In the genomic region with DNA sequence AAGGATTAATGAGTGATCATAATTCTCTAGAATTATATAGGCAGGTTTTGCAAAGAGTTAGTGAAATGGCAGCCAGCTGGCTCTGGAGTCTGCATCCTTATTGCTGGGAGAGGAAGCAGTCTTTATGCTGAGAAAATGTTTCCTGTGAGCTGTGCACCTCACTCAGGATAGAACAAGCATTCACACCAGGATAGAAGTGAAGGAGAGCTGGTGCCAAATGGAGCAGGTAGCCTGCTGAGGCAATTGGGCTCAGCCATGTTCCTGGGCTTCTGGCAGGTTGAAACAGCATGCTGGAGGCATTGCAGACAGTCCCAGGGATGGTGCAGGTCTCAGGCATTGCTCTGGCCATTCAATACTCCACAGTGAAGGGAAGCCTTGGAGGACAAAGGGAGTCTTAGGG, we compare ENCODE assay signal across 27 mouse cellular contexts. TPM values are rescaled to one million over a fixed set of nuclear protein-coding genes. Genes with fewer than 3 reads are reported as not detected.
DNase-seq lines count a peak whose midpoint lies in the region; ATAC-seq and TF ChIP-seq lines count a peak whose summit lies in the region.
"Had no signal": no experiment of that assay in that cellular context is flagged by ENCODE, and none has a peak within 500 bp of the region (broad histone marks: within the 10 kb centered on the region; RNA-seq: fewer than 3 reads in every experiment).

No protein-coding gene starts in this region.

- no peak overlapping the region for H3K4me2 ChIP-seq in midbrain, embryonic 14.5 days (ENCODE audit: low read length)
- H3K4me2 ChIP-seq: hindbrain, embryonic 13.5 days; limb, embryonic 13.5 days; liver, embryonic 13.5 days; midbrain, embryonic 11.5 days had no signal

- no peaks in the 10 kb centered on the region for H3K27me3 ChIP-seq in cerebellum, adult 2 months (ENCODE audit: control insufficient read depth, insufficient read depth, low read length)
- H3K27me3 ChIP-seq in midbrain, embryonic 14.5 days (ENCODE audit: control insufficient read depth, insufficient read depth, low read length), result no peaks in the 10 kb centered on the region
- H3K27me3 ChIP-seq: hindbrain, embryonic 13.5 days; limb, embryonic 13.5 days; liver, embryonic 13.5 days; Patski had no signal

- no peak for TF ChIP-seq POLR2A in cerebellum, adult 2 months (IDR thresholded peaks at IDR 0.05; ENCODE audit: borderline replicate concordance, insufficient read depth, low read length)

- H3K4me3 ChIP-seq in cerebellum, adult 2 months (replicated peaks; ENCODE audit: insufficient read depth, low read depth, low read length), result no peak overlapping the region
- no peak overlapping the region for H3K4me3 ChIP-seq in midbrain, embryonic 14.5 days (replicated peaks; ENCODE audit: low read depth, low read length)
- H3K4me3 ChIP-seq: embryonic facial prominence, embryonic 10.5 days; hindbrain, embryonic 13.5 days; limb, embryonic 13.5 days; liver, embryonic 13.5 days had no signal

- no peak for DNase-seq in frontal cortex, postnatal 10 days (ENCODE audit: low spot score in 2 of 2)
- peak; percentile 68 for DNase-seq in cerebellum, adult 11 months
- peak; percentile 76 to 90 for DNase-seq in cerebellum, adult 2 months
- peak; percentile 82 to 83 for DNase-seq in cerebellum, postnatal 25 days
- no peak for DNase-seq in midbrain, embryonic 14.5 days
- DNase-seq: adrenal gland, postnatal 36 days; B cell, adult 2 months; gastrocnemius, postnatal 36 days; heart, postnatal 36 days; kidney, adult 11 months; liver, embryonic 13.5 days; lung, adult 2 months; lung, postnatal 14 days had no signal

- no peak for TF ChIP-seq CTCF in cerebellum, adult 2 months (IDR thresholded peaks at IDR 0.05; ENCODE audit: borderline replicate concordance, insufficient read depth, low read depth, low read length)

- H3K9me3 ChIP-seq in midbrain, embryonic 14.5 days (ENCODE audit: control insufficient read depth, low read length), result no peaks in the 10 kb centered on the region
- H3K9me3 ChIP-seq: embryonic facial prominence, embryonic 10.5 days; G1E; hindbrain, embryonic 13.5 days; limb, embryonic 13.5 days; liver, embryonic 13.5 days had no signal

- ATAC-seq in frontal cortex, adult (ENCODE audit: low TSS enrichment), result peak; percentile 71
- ATAC-seq in midbrain, embryonic 14.5 days (ENCODE audit: low FRiP score, low TSS enrichment), result no peak
- ATAC-seq in erythroblast, adult 5-6 weeks (replicated peaks; ENCODE audit: low FRiP score, poor library complexity, severe bottlenecking), result no peak
- ATAC-seq: Patski had no signal

- no peak overlapping the region for H3K9ac ChIP-seq in midbrain, embryonic 14.5 days (replicated peaks; ENCODE audit: low read length)
- H3K9ac ChIP-seq: hindbrain, embryonic 13.5 days; limb, embryonic 13.5 days; liver, embryonic 13.5 days had no signal

- 0 out of 2 replicates have a peak, but pooled peaks cover 5% of the 10 kb centered on the region for H3K36me3 ChIP-seq in midbrain, embryonic 14.5 days (ENCODE audit: control insufficient read depth, insufficient read depth, low read length)
- H3K36me3 ChIP-seq: embryonic facial prominence, embryonic 10.5 days; G1E; hindbrain, embryonic 13.5 days; limb, embryonic 13.5 days; liver, embryonic 13.5 days had no signal

- peaks cover 8% of the 10 kb centered on the region for H3K4me1 ChIP-seq in cerebellum, adult 2 months (ENCODE audit: control insufficient read depth, insufficient read depth, low read length)
- no peaks in the 10 kb centered on the region for H3K4me1 ChIP-seq in midbrain, embryonic 14.5 days (ENCODE audit: control insufficient read depth, insufficient read depth, low read length)
- H3K4me1 ChIP-seq: embryonic facial prominence, embryonic 10.5 days; hindbrain, embryonic 13.5 days; limb, embryonic 13.5 days; liver, embryonic 13.5 days had no signal

- peak overlapping the region; percentile 22; the same call in 1 of the 2 replicates for H3K27ac ChIP-seq in cerebellum, adult 2 months (ENCODE audit: insufficient read depth, low read length)
- no peak overlapping the region for H3K27ac ChIP-seq in midbrain, embryonic 14.5 days (replicated peaks; ENCODE audit: low read depth, low read length)
- H3K27ac ChIP-seq: embryonic facial prominence, embryonic 10.5 days; hindbrain, embryonic 13.5 days; kidney, postnatal 0 days; limb, embryonic 13.5 days; liver, embryonic 13.5 days; stomach, postnatal 0 days had no signal

RNA-seq across cellular contexts. Expression of a gene that starts 47.8 kb away (rescaled TPM):
- 97.8 and 103 TPM in 2 replicates for polyA plus RNA-seq in cerebellum, adult 2 months (2012; rRNA removed)
- 15.8 and 18.3 TPM in 2 replicates for polyA plus RNA-seq in midbrain, embryonic 14.5 days (2014; fragmentation: Nextera tagmentation; extraction: Ambion mirVana)
- not detected in 2 replicates for total RNA-seq in erythroblast, adult 5-6 weeks (2015; ENCODE audit: low replicate concordance)
- total RNA-seq in erythroblast, adult 5-6 weeks (2017; ENCODE audit: low replicate concordance), result not detected in 2 replicates
- total RNA-seq: CH12.LX; gastrocnemius, adult 18-20 months; gastrocnemius, postnatal 36 days; megakaryocyte progenitor cell, adult 5-6 weeks; monocyte, adult 5-6 weeks had no signal
- polyA plus RNA-seq: G1E, Patski had no signal

Comparison
In these comparisons a context has a peak if more than half of its experiments do, and no peak if none do; other contexts are left out.
1. DNase-seq: peak in cerebellum, adult 11 months (single experiment), cerebellum, adult 2 months (2 of 2) and cerebellum, postnatal 25 days (2 of 2); none in frontal cortex, postnatal 10 days (0 of 2) and midbrain, embryonic 14.5 days (single experiment).